Mouse (Mus musculus): Measurements from ENCODE around the gene Myh14. TPM values are rescaled to one million over a fixed set of nuclear protein-coding genes. Genes with fewer than 3 reads are reported as not detected.
"Not testable (repeated sequence)": the region's sequence is repeated elsewhere in the genome, so short reads cannot be mapped to it uniquely, and the experiment has no call there.

Gene Myh14
- total RNA-seq (2015) (not detected in 2 replicates), total RNA-seq (2017) (not detected in 2 replicates)

DNA sequence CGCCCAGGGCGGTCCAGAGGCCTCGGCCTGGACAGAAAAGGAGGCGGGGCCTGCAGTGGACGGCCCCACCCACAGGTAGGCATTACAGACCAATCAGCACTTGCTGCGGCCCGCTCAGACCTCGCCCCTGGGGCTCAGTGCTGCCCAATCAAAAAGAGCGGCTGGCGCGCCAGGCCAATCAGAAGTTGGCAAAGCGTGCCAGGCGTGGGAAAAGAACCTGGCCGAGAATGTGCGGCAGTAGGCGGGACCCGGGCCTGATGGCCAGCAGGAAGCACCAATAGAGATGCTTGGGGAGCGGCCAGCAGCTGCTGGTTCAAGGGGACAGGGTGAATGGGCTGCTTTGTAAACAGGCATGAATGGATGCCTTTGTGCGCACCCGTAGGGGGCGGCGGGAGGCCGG is at the start of gene Myh14:
TSS of gene Myh14 (minus strand) at position 41 of the 400 bp plus-strand sequence.
- ATAC-seq (ENCODE audit: poor library complexity, severe bottlenecking): peak; percentile 57

DNA sequence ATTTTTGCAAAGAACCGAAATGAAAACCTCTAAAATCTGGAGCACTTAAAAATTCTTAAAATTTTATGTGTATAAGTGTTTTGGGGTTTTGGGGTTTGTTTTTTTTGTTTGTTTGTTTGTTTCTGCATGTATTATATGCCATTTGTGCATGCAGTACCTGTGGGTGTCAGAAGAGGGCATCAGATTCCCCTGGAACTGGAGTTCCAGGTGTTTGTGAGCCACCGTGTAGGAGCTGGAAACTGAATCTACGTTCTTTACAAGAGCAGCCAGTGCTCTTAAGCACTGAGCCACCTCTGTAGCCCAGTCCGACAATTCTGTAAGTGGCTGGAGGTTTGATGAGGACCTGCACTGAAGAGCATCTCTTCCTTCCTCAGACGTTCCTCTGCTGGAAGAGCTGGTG is 39.2 kb upstream of the Myh14 start:
- no peak for ATAC-seq (ENCODE audit: poor library complexity, severe bottlenecking)

DNA sequence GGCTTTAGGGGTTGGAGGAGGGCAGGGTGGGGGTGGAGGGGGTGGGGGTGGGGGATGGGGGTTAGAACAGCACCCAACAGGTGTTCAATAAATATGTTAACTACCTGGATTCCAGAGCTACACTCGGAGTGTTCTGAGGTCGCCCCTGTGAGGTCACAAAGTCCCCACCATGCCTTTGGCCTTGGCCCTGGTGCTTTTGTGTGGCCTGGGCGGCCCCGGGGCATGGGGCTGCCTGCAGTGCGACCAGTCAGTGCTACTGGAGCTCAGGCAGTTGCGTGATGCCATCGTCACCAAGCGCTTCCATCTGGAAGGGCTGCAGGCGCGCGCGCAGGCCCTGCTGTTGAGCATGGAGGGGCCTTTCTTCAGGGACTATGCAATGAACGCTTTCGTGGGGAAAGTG is 37.9 kb upstream of the Myh14 start, which contains the start of gene Izumo2:
TSS of gene Izumo2 (plus strand) at position 169 of the 400 bp plus-strand sequence.
- no peak for ATAC-seq (ENCODE audit: poor library complexity, severe bottlenecking)

DNA sequence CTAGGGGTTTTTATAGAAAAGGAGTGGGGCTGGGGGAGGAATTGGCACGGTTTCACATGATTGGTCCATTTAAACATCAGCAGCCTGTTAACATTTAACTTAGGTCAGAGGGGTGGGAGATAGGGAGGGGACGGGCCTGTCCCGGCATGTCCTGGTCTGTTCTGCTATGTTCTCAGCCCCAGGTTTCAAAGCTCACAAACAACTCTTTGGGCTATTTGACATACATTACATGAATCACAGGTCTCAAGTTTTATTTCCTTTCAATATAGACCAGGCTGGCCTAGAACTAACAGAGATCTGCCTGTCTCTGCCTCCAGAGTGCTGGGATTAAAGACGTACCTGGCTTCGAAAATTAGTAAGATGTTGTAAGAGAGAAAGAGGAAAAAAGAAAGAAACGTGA is 37.5 kb upstream of the Myh14 start:
- ATAC-seq (ENCODE audit: poor library complexity, severe bottlenecking): not testable (repeated sequence)

DNA sequence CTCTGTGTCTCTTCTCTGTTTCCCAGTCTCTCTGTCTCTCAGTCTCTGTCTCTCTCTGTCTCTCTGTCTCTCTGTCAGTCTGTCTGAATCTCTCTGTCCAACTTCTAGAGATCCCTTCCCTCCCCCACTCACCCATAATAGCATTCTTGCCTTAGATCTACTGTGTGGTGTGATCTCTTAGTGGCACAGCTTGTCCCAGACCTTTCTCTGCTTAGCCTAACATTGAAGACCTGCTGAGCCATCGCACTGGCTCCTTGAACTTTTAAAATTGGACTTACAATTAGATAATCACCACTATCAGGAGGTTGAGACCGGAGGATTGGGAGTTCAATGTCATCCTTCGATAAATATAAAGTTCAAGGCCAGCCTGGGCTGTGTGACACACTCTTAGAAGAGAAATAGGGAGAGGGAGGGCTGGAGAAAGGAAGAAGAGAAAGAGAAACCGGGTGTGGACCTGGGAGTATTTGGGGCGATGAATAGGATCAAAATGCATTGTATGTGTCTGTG is 36.6 kb upstream of the Myh14 start:
- no peak for ATAC-seq (ENCODE audit: poor library complexity, severe bottlenecking)

DNA sequence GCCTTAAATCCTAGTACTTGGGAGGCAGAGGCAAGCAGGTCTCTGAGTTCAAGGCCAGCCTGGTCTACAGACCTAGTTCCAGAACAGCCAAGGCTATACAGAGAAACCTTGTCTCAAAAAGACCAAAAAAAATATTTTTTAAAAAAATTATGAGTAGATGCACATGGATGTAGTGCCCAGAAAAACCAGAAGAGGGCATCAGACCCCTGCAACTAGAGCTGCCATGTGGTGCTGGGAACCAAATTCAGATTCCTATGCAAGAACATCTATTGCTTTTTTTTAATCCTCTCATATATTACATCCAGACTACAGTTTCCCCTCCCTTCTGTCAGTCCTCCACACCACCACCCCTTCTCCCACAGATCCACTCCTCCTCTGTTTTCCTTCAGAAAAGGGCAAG is 35.7 kb upstream of the Myh14 start:
- ATAC-seq (ENCODE audit: poor library complexity, severe bottlenecking): no peak

DNA sequence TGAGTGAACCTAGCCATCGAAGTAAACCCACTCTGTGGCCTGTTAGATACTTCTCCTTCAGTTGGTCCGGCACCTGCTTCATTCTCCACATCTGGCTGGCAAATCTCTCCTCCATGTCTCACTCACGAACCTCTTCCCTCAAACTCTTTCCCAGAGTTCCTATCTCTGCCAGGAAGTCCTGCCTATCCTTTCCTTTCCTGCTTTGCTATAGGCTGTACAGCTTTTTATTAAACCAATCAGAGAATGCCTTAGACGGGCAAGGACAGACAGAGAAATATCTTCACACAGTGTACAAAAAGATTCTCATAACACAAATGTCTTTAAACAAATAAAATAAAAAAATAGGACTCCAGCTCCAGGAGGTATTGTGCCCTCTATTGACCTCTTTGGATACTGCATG is 34.4 kb upstream of the Myh14 start:
- ATAC-seq (ENCODE audit: poor library complexity, severe bottlenecking): no peak

DNA sequence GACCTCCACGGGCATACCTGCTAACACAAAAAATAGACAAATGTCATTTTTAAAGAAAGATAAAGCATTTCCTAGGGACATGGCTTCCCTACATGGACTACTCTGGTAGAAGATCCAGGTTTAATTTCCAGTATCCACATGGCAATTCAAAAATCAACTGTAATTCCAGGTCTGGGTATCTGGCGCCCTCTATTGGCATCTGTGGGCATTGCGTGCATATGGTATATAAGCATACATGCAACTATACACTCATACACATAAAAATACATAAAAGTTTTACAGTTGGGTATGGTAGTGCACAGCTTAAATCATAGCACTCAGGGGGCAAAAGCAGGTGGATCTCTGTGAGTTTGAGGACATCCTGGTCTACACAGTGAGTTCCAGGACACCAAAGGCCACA is 33.7 kb upstream of the Myh14 start:
- no peak for ATAC-seq (ENCODE audit: poor library complexity, severe bottlenecking)

DNA sequence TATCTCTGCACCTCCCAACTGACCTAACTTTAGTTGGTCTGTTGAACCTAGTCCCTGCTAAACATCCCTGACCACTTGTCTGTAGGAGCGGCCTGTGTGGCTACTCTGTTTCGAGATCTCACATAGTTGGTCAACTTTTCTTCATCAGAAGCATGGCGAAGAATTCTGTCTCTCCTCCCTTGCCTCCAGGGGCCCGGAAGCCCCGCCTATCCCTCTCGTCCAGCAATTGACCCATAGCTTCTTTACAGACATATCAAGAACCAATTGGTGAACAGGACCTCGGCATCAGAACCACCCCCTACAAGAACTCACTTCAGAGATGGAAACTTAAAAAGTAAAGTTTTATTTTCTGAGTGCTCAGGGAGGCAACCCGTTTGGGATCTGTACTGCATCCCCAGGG is 32.3 kb upstream of the Myh14 start:
- no peak for ATAC-seq (ENCODE audit: poor library complexity, severe bottlenecking)

DNA sequence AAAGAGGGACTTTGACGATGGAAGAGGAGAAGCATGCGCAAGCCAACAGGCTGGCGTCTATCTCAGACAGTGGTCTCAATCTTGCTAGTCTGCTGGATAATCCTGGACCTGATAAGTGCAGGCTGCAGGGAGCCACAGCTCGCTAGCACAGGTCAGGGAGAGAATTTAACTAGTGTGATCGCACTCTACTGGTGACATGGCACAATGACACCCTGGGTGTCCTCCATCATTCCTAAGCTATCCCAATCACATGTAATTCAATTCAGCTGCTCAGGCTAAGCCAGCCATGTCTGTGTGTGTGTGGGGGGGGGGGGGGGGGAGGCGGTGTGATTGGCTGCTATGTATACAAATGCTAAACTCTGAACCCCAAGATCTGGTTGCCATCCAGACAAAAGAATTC is 31.3 kb upstream of the Myh14 start:
- 0 out of 2 replicates have a peak, but pooled peaks have one; percentile 21 for ATAC-seq (ENCODE audit: poor library complexity, severe bottlenecking)

DNA sequence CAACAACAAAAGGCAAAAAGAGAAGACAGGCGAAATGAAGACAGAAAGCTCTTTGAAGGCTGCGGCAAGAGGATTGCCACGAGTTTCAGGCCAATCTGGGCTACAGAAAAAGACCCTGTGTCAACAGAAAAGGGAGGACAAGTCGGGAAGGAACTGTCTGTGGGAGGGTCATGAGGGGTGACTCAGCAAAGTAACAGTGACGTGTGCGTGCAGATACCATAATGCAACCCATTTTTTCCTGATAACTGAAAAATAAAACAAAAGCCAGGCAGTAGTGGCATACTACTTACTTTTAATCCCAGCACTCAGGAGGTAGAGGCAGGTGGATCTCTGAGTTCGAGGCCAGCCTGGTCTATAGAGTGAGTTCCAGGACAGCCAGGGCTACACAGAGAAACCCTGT is 27.3 kb upstream of the Myh14 start:
- no peak for ATAC-seq (ENCODE audit: poor library complexity, severe bottlenecking)

DNA sequence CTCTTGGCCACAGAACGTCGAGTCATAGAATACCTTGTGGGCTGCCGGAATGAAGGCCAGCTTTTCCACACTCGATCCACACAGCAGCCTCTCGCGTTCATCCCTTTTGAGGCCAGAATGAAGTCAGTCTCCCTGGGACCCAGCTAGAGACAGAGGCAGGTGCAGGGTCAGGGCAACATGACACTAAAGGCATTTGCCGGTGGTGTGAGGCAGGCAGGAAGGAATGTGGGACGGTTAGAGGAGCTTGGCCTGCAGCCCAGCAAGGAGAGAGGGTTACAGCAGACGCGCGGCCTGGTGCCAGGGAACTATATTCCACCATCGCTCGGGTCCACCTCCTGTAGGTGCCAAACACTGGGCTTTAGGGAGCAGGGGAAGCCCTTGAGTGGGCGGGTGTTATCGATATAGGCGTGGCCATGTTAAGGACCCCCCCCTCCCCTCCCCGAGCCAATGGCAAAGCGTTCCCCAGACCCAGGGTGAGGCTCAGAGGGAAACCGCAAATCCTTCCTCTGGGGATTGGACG is 26.6 kb upstream of the Myh14 start:
- no peak for ATAC-seq (ENCODE audit: poor library complexity, severe bottlenecking)

DNA sequence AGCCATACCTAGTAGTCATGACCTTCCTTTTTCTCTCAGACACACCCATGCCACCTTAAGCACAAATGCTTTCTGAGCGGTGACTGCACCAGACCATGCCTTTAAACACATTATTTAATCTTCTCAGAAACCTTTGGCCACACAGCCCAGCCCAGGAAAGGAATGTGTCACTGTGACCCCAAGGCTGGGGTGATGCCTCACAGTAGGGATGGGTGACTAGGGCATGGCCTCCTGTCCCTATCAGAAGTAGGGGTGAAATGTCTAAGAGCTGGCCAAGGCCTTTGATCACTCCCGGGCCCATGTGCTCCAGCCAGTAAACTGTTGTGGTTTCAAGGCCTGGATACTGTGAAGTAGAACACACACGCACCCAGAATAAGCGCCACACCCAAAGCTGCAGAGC is 24.6 kb upstream of the Myh14 start:
- no peak for ATAC-seq (ENCODE audit: poor library complexity, severe bottlenecking)

DNA sequence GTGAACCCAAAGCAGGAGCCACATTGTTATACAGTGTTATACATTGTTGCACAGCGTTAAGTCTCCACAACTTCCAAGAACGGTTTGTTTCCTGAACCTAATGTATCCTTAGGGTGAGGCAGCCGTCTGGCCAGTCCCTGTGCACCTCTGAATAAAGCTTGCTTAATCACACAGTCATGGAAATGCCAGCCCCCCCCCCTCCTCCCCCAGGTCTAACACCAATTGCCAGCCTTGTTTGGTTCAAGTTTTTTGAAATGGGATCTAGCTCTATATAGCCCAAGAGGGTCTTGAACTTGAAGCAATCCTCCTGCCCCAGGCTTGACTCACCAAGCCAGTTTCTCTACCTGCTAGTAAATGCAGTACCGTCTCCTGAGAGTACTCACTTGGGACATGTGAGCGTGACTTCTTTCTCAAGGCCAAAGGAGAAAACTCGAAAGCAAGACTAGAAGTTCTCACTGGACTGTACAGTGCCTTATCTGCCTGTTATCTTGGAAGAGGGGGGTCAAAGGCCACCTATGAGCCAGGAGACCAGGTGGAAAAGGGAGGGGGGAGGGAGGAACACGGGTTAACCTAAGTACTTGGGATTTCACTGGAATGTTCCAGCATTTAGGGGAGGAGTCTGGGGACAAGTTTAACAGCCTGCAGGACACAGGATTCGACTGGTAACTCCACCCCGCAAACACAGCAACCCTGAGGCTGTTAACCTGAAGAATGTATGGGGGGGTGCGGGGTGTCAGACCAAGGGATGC is 23.0 kb upstream of the Myh14 start:
- no peak for ATAC-seq (ENCODE audit: poor library complexity, severe bottlenecking)

DNA sequence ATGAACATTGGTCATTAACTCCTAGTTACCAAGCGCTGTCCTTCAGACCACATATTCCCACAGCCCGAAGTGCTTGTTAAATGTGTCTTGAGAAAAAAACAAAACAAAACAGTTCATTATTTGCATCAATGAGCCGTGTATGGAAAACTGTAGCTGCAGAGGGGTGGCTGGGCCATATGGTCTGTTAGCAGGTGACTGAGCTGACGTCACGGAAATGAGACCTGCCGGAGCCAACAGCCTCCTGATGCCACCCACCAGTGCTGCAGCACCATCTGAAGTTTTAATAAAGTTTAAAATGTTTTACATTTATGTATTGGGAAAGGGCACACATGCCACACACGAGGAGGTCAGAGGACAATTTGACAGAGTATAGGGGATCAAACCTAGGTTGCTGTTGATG is 18.7 kb upstream of the Myh14 start:
- no peak for ATAC-seq (ENCODE audit: poor library complexity, severe bottlenecking)

DNA sequence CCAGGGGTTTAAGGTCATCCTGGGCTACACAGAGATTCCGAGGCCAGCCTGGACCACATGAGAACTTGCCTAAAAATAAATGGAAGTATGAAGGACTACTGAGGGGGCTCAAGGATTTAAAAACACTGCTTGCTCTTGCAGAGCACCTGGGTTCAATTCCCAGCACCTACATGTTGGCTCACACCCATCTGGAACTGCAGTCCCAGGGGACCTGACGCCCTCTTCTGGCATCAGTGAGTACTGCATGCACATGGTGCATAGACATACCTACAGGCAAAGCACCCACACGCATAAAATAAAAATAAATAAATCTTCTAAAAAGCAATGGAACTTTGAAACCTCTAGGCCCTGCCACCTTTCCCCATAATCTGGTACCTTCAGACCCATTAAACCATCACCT is 18.2 kb upstream of the Myh14 start:
- no peak for ATAC-seq (ENCODE audit: poor library complexity, severe bottlenecking)

DNA sequence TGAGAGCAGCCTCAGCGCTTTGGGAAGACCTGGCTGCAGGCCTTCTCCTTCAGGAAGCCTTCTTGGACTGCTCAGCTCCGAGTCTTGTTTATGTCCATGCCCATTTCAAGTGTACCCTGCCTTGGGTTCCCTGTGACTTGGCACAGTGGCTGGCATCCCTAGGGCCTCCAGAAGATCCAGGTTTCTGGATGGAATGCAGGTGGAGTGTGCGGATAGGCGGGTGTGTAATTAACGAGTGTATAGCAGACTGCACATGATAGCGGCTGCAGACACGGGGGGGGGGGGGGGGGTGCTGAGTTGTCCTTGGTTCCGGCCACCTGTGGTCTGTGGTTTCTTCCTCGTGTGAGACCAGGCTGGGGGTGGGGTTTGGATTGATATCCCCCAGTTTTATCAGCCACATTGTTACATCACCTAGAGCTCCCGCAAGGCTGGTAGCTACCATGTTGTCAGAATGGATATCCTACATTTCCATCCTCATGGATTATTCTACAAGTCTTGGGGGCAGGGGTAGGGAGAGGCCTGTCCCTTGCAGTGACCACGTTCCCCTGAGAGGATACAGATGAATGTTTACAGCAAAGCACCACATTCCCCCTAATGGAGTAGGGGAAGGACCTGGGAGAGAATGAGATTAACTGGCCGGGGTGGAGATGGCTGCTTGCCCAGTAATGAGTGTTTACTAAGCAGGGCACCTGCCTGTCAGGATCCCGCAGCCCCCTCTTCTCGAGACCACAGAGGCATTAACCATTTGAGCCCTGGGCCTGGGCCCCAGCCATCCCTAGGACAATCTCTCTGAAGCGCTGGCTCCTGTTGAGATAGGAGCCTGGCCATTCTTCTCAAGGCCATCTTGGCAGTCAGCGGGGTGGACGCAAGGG is 15.1 kb upstream of the Myh14 start:
- 0 out of 2 replicates have a peak, but pooled peaks have one; percentile 33 for ATAC-seq (ENCODE audit: poor library complexity, severe bottlenecking)

DNA sequence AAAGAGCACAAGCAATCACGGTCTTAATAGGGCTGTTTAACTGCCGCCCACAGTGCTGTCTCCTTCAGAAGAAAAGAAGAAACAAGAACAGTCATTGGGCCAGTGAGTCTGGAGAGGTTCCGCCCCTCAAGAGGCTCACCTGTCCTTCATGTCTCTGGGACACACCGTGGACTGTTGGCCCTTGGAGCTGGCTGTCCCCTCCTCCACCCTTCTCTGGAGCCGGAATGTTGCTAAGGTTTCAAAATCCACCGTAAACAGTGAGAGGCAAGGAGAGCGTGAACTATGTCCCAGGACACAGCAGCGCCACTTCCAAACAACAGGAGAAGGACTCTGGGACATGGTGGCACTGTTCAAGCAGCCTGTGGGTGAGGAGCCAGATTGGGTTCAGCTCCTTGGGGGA is 13.0 kb upstream of the Myh14 start:
- ATAC-seq (ENCODE audit: poor library complexity, severe bottlenecking): no peak

DNA sequence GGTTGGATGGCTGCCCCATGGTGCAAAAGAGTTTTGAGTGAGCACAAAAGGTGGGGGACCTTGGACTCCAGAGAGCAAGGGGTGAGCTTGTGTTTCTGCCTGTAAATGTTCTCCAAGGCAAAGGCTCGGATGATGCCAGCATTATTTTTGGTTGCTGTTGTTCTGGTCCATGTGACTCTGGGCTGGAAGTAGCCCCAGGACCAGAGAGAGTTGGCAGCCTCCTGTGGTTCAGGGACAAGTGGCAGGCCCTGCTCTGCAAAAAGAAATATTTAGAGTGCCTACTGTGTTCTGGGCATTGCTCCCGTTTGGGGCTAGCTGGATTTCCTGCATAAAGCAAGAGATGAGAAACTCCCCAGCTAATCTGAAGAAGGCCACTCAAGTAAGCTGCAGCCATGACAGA is 6.0 kb upstream of the Myh14 start:
- no peak for ATAC-seq (ENCODE audit: poor library complexity, severe bottlenecking)

DNA sequence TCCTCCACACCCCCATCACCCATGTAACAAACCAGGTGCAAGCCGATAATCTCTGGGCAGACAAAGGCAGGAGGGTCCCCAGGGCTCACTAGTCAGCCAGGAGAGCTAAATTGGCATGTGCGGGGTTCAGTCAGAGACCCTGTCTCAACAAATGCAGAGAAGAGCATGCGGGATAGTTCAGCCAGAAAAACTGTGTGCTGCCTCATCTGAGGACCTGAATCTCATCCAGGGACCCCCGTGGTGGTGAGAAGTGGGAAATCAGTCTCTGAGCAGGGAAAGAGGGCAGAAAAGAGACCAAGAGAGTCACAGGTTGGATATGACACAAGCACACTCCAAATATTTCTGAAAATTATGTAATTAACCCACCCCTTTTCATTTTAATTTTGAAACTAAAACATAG is 5.5 kb upstream of the Myh14 start:
- no peak for ATAC-seq (ENCODE audit: poor library complexity, severe bottlenecking)

DNA sequence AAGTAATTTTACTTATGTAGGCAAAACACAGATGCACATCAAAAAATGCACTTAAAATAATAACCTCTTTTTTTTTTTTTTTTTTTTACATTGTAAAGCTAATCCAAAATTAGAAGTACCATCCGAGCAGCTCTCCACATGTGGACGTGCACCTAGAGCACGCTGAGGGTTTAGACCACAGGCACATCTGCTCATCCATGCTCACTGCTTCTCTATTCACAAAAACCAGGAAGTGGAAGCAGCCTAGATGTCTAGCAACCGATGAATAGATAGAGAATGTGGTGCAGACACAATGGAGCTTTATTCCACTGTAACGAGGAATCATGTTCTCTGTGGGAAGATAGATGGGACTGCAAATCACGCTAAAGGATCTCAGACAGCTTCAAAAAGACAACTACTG is 4.5 kb upstream of the Myh14 start:
- no peak for ATAC-seq (ENCODE audit: poor library complexity, severe bottlenecking)

DNA sequence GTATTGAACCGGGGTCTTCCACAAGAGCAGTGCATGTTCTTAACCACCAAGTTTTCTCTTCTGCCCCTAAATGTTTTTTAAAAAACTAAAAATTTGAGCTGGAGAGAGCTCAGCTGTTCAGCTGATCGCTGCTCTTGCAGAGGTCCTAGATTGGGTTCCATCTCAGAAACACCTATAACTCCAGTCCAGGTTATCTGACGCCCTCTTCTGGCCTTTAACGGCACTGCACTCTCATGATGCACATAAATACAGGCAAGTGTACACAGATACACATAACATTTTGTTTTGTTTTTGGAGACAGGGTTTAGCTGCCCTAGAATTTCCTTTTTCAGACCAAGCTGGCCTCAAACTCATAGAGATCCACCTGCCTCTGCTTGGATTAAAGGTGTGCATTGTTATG is 3.9 kb upstream of the Myh14 start:
- ATAC-seq (ENCODE audit: poor library complexity, severe bottlenecking): no peak
